Mouse (Mus musculus) hindbrain, embryonic 12.5 days (tissue): ENCODE measurements around the gene Kcnq5. TPM values are rescaled to one million over a fixed set of nuclear protein-coding genes. Genes with fewer than 3 reads are reported as not detected.

Source experiments
- ATAC-seq: fragments of 200-750 bp; cut with Nextera tagmentation; 2 replicates; pipeline ENCODE4 v1.8.0; 2017; ENCODE audit warnings: moderate TSS enrichment; ENCODE audit not compliant: low FRiP score
- H3K27ac ChIP-seq: fragments of 300-500 bp; sonication (generic); 2 replicates; pipeline ENCODE4 v1.5.1; 2016; ENCODE audit warnings: mild to moderate bottlenecking
- H3K27me3 ChIP-seq: fragments of 300-500 bp; sonication (generic); 2 replicates; pipeline ENCODE4 v1.6.1; 2016; ENCODE audit warnings: mild to moderate bottlenecking
- H3K36me3 ChIP-seq: fragments of 300-500 bp; sonication (generic); 2 replicates; pipeline ENCODE4 v1.6.1; 2016; ENCODE audit warnings: mild to moderate bottlenecking
- H3K4me1 ChIP-seq: fragments of 300-500 bp; sonication (generic); 2 replicates; pipeline ENCODE4 v1.6.1; 2016
- H3K4me2 ChIP-seq: fragments of 300-500 bp; sonication (generic); replicated peaks from 2 replicates; pipeline ENCODE4 v1.6.1; 2016; ENCODE audit warnings: mild to moderate bottlenecking
- H3K4me3 ChIP-seq: fragments of 300-500 bp; sonication (generic); 2 replicates; pipeline ENCODE4 v1.5.1; 2016; ENCODE audit warnings: mild to moderate bottlenecking
- H3K9ac ChIP-seq: fragments of 300-500 bp; sonication (generic); 2 replicates; pipeline ENCODE4 v1.6.1; 2016; ENCODE audit warnings: mild to moderate bottlenecking, moderate library complexity
- H3K9me3 ChIP-seq: fragments of 300-500 bp; sonication (generic); replicated peaks from 2 replicates; pipeline ENCODE4 v1.6.1; 2016; ENCODE audit warnings: mild to moderate bottlenecking
- WGBS: fragments of 180-500 bp; shearing (Covaris S2); methylation state at CpG from one replicate; pipeline ENCODE4 v1.1.7; 2016; 5-methylcytosine and 5-hydroxymethylcytosine counted together
- polyA plus RNA-seq: library from polyadenylated mRNA; unstranded; fragments of >200 nt; fragmentation: Nextera tagmentation; extraction: Ambion mirVana; gene quantifications from 2 replicates; pipeline ENCODE4 v1.2.1, GENCODE M21; 2016

Kcnq5 gene
- polyA plus RNA-seq, 1 experiment from 2014 or later = 2.3 TPM

GRCm38 (mm10) chr1:21712711-21713110 lies 249.0 kb downstream of the Kcnq5 start:
- no peak overlapping the region for H3K9ac ChIP-seq
- no peak for ATAC-seq
- H3K4me2 ChIP-seq = no peak overlapping the region
- 73% methylated on average over 2 of the region's 2 CpGs for WGBS
- H3K9me3 ChIP-seq = no peaks in the 10 kb centered on the region
- H3K27ac ChIP-seq = no peak overlapping the region
- H3K27me3 ChIP-seq = no peaks in the 10 kb centered on the region
- no peaks in the 10 kb centered on the region for H3K4me1 ChIP-seq
- no peaks in the 10 kb centered on the region for H3K36me3 ChIP-seq
- no peak overlapping the region for H3K4me3 ChIP-seq

DNA sequence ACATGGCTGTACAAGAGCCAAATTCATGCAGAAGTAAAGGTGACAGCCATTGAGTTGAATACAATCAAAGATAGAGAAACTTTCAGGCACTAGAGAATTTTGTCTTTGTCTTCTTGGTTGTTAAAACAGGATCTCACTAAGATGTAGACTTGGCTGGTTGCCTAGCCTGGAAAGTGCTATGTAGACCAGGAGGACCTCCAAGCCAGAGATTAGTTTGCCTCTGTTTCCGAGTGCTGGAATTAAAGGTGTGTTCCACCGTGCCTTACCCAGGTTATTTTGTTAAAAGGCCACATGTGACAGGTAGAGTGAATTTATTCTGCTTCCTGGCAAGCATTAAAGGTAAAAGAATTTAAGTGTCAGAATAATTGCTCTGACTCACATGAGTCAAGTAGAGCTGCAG lies 271.3 kb downstream of the Kcnq5 start:
- no peak overlapping the region for H3K9ac ChIP-seq
- H3K27ac ChIP-seq = no peak overlapping the region
- H3K4me1 ChIP-seq = no peaks in the 10 kb centered on the region; the same call in 1 of the 2 replicates
- 82% methylated on average over 2 of the region's 2 CpGs for WGBS
- H3K9me3 ChIP-seq = no peaks in the 10 kb centered on the region
- no peaks in the 10 kb centered on the region for H3K36me3 ChIP-seq
- no peaks in the 10 kb centered on the region for H3K27me3 ChIP-seq
- H3K4me2 ChIP-seq = no peak overlapping the region
- no peak for ATAC-seq
- H3K4me3 ChIP-seq = no peak overlapping the region

- WGBS = 88% methylated on average over 1 of the region's 1 CpGs
- no peak for ATAC-seq
These were observed 272.8 kb downstream of the Kcnq5 start for GRCm38 (mm10) chr1:21688918-21689317.

GRCm38 (mm10) chr1:21684444-21684843 lies 277.3 kb downstream of the Kcnq5 start:
- no peak overlapping the region for H3K4me2 ChIP-seq
- no peak overlapping the region for H3K27ac ChIP-seq
- H3K9ac ChIP-seq = no peak overlapping the region
- H3K9me3 ChIP-seq = no peaks in the 10 kb centered on the region
- WGBS = 90% methylated on average over 3 of the region's 3 CpGs
- H3K27me3 ChIP-seq = no peaks in the 10 kb centered on the region
- ATAC-seq = no peak
- H3K4me3 ChIP-seq = no peak overlapping the region
- no peaks in the 10 kb centered on the region for H3K36me3 ChIP-seq
- no peaks in the 10 kb centered on the region for H3K4me1 ChIP-seq

More at GRCm38 (mm10) chr1:21688918-21689317, 272.8 kb downstream of the Kcnq5 start:
- no peaks in the 10 kb centered on the region; the same call in 1 of the 2 replicates for H3K4me1 ChIP-seq
- H3K27me3 ChIP-seq = no peaks in the 10 kb centered on the region
- no peak overlapping the region for H3K27ac ChIP-seq
- H3K36me3 ChIP-seq = no peaks in the 10 kb centered on the region
- no peak overlapping the region for H3K9ac ChIP-seq
- no peak overlapping the region for H3K4me2 ChIP-seq
- H3K9me3 ChIP-seq = no peaks in the 10 kb centered on the region
- no peak overlapping the region for H3K4me3 ChIP-seq

DNA sequence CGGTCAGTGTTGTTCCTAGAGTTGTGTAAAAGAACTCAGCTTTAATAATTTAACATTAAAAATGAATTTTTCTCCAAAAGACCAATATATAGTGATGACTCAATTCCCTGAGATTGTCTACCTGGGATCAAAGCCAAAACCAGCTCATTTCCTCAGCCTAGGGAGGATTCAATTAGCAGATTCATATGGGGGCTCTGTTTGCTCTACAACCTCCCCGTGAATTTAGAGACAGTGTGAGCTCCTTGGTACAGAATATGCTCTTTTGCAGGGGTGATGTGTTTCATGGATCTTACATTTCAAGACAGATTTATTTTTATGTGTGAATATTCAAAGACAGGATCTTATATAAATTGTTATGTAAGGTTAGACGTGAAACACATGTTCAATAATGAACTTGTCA lies 284.9 kb downstream of the Kcnq5 start:
- WGBS = 86% methylated on average over 3 of the region's 3 CpGs
- Histone ChIP-seq H3K4me2 (no peak overlapping the region), H3K36me3 (no peaks in the 10 kb centered on the region), H3K27ac (no peak overlapping the region), H3K4me3 (no peak overlapping the region), H3K9ac (no peak overlapping the region), H3K27me3 (no peaks in the 10 kb centered on the region), H3K4me1 (no peaks in the 10 kb centered on the region), H3K9me3 (no peaks in the 10 kb centered on the region)
- ATAC-seq = no peak

DNA sequence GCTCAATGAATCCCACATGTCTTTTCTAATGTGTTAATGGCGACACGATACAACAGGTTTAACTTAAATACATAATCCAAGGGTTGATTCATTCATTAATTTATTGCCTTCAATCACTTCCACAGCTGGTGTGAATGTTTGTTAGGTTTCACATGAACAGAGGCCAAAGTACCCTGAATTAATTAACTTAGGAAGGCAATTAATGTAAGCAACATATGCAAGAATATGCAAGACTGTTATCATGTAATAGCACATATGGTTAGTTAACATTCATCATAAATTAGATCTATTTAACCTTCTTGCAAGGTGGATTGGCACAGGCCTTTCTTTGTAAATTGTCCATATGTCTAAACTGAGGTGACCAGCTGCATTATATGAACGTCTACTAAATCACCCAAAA lies 300.9 kb downstream of the Kcnq5 start:
- WGBS = 80% methylated on average over 3 of the region's 3 CpGs
- ATAC-seq = 0 out of 2 replicates have a peak, but pooled peaks have one; percentile 29

DNA sequence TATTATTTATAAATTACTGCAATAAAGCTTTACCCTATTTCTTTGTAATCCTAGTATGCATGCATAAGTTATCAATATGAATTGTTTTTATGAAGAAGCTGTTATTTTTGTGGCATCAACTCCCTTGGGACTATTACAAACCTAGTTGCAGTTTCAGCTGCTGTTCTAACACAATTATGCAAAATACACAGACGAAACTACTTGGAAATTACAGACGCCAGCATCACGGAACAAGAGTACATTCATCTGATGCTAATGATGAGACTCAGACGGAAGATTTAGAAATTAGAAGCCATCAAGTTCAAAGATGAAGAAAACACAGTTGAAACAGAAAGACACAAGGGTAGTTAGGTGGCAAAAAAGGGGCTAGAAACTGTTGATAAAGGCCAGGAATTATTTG lies 310.9 kb downstream of the Kcnq5 start:
- WGBS = 59% methylated on average over 4 of the region's 4 CpGs

More for the DNA sequence above, 300.9 kb downstream of the Kcnq5 start:
- Histone ChIP-seq H3K27ac (no peak overlapping the region), H3K36me3 (no peaks in the 10 kb centered on the region), H3K4me2 (no peak overlapping the region), H3K9me3 (no peaks in the 10 kb centered on the region), H3K4me3 (no peak overlapping the region), H3K9ac (no peak overlapping the region), H3K4me1 (no peaks in the 10 kb centered on the region), H3K27me3 (no peaks in the 10 kb centered on the region)

GRCm38 (mm10) chr1:21635406-21635805 lies 326.3 kb downstream of the Kcnq5 start:
- Histone ChIP-seq H3K4me2 (no peak overlapping the region), H3K9me3 (no peaks in the 10 kb centered on the region), H3K27ac (no peak overlapping the region), H3K4me3 (no peak overlapping the region), H3K9ac (no peak overlapping the region), H3K4me1 (no peaks in the 10 kb centered on the region), H3K27me3 (no peaks in the 10 kb centered on the region), H3K36me3 (no peaks in the 10 kb centered on the region)
- no peak for ATAC-seq
- 81% methylated on average over 2 of the region's 2 CpGs for WGBS

More for the DNA sequence above, 310.9 kb downstream of the Kcnq5 start:
- Histone ChIP-seq H3K9me3 (no peaks in the 10 kb centered on the region), H3K4me1 (no peaks in the 10 kb centered on the region), H3K27me3 (no peaks in the 10 kb centered on the region), H3K27ac (no peak overlapping the region), H3K9ac (no peak overlapping the region), H3K4me2 (no peak overlapping the region), H3K4me3 (no peak overlapping the region), H3K36me3 (no peaks in the 10 kb centered on the region)
- ATAC-seq = no peak

DNA sequence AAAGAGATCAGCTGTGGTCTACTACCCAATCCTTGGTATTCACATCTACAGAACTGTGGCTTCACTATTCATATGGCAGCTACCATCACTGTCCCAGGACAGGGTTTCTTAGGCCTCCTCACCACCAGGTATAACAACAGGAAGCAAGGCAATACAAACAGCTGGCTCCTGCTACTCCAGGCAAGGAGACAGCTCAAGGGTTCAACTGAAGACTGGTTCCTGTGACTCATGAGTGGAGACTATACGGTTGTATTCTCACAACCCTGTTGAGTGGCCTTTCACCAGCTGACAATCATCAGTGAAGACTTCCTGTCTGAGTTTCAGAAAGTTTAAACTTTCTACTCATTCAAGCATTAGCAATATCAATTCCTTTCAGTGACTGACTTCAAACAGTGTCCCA lies 327.7 kb downstream of the Kcnq5 start:
- no peaks in the 10 kb centered on the region for H3K36me3 ChIP-seq
- ATAC-seq = no peak
- H3K4me2 ChIP-seq = no peak overlapping the region
- no peak overlapping the region for H3K27ac ChIP-seq
- H3K4me3 ChIP-seq = no peak overlapping the region
- no peak overlapping the region for H3K9ac ChIP-seq
- no peaks in the 10 kb centered on the region for H3K4me1 ChIP-seq
- 67% methylated on average over 1 of the region's 1 CpGs for WGBS
- no peaks in the 10 kb centered on the region for H3K27me3 ChIP-seq
- no peaks in the 10 kb centered on the region for H3K9me3 ChIP-seq

DNA sequence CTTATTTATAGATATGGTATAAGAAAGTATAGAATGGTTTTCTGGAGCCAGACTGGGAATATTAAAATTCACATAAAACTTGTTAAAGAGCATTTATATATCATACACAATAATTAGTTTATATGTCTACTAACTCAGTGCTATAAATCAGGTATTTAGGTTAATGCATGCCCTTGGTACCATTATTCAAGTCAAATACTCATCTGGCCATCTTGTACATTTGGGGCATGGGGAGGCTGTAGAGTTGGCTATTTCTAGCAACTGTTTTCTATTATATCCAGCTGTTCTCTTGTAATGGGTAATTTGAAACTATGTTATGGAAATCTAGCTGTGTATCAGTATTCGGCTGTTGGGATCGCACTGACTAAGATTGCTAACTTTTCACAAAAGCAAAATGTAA lies 339.3 kb downstream of the Kcnq5 start:
- no peak overlapping the region for H3K9ac ChIP-seq
- no peaks in the 10 kb centered on the region for H3K9me3 ChIP-seq
- WGBS = 87% methylated on average over 2 of the region's 2 CpGs
- no peak overlapping the region for H3K27ac ChIP-seq
- no peaks in the 10 kb centered on the region for H3K27me3 ChIP-seq
- no peaks in the 10 kb centered on the region for H3K4me1 ChIP-seq
- no peak for ATAC-seq
- H3K4me3 ChIP-seq = no peak overlapping the region
- H3K36me3 ChIP-seq = no peaks in the 10 kb centered on the region
- no peak overlapping the region for H3K4me2 ChIP-seq

GRCm38 (mm10) chr1:21622039-21622438 lies 339.7 kb downstream of the Kcnq5 start:
- WGBS = 77% methylated on average over 1 of the region's 1 CpGs
- no peak overlapping the region for H3K4me2 ChIP-seq
- no peak for ATAC-seq

DNA sequence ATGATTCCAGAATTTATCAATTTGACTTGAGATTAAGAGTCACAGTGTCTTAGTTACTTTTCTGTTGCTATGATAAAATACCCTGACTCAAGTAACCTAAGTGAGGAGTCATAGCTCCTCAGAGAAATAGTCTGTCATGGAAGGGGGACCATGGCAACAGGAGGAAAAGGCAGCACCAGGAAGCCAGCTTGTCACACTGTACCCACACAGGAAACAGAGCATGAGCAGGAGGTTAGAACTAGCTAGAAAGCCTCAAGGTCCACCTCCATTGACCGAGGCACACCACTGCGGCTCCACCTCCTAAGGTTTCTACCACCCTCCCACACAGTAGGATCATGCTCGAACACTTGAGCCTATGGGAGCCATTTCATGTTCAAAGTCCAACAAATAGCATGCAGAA lies 343.0 kb downstream of the Kcnq5 start:
- H3K4me1 ChIP-seq = no peaks in the 10 kb centered on the region
- no peak overlapping the region for H3K9ac ChIP-seq
- no peaks in the 10 kb centered on the region for H3K9me3 ChIP-seq
- H3K4me2 ChIP-seq = no peak overlapping the region
- H3K4me3 ChIP-seq = no peak overlapping the region
- WGBS = 91% methylated on average over 3 of the region's 3 CpGs
- no peak for ATAC-seq
- H3K36me3 ChIP-seq = no peaks in the 10 kb centered on the region
- H3K27me3 ChIP-seq = no peaks in the 10 kb centered on the region
- no peak overlapping the region for H3K27ac ChIP-seq

More at GRCm38 (mm10) chr1:21622039-21622438, 339.7 kb downstream of the Kcnq5 start:
- H3K27ac ChIP-seq = no peak overlapping the region
- no peaks in the 10 kb centered on the region for H3K4me1 ChIP-seq
- H3K4me3 ChIP-seq = no peak overlapping the region
- no peaks in the 10 kb centered on the region for H3K9me3 ChIP-seq
- H3K9ac ChIP-seq = no peak overlapping the region
- no peaks in the 10 kb centered on the region for H3K27me3 ChIP-seq
- H3K36me3 ChIP-seq = no peaks in the 10 kb centered on the region

DNA sequence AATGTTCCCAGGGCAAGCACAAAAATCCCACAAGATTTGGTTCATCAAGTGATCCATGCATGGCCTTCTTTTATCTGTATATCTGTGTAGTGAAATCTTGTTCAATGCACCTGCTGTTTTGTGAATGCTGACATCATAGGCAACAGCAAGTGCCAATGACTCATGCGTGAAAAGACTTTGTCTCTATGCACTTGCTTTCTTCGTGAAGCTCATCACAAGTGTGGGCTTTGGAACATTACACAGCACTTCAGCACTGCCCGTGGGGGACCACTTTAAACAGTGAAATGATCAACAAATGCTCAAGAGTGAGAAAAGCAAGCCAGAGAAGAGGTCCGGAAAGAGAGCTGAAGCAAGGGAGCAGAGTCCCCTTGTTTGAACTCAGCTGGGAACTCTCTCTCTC lies 345.1 kb downstream of the Kcnq5 start:
- no peak for ATAC-seq
- no peak overlapping the region for H3K27ac ChIP-seq
- H3K36me3 ChIP-seq = no peaks in the 10 kb centered on the region
- no peaks in the 10 kb centered on the region for H3K9me3 ChIP-seq
- no peak overlapping the region for H3K9ac ChIP-seq
- H3K4me3 ChIP-seq = no peak overlapping the region
- H3K4me2 ChIP-seq = no peak overlapping the region
- 65% methylated on average over 4 of the region's 4 CpGs for WGBS
- H3K4me1 ChIP-seq = no peaks in the 10 kb centered on the region
- no peaks in the 10 kb centered on the region for H3K27me3 ChIP-seq
